Mouse (Mus musculus) G1E (cell line): Measurements from ENCODE around the gene Thada. TPM values are rescaled to one million over a fixed set of nuclear protein-coding genes. Genes with fewer than 3 reads are reported as not detected.

Experiments
- ATAC-seq: 2 replicates; pipeline ENCODE4 v1.8.0; 2016; ENCODE audit warnings: mild to moderate bottlenecking; ENCODE audit not compliant: insufficient number of reproducible peaks, poor library complexity, low FRiP score, severe bottlenecking; ENCODE audit errors: extremely low read depth
- DNase-seq: peaks from one replicate; pipeline ENCODE4 v3.0.0; 2012; ENCODE audit warnings: low spot score
- H3K27me3 ChIP-seq: 2 replicates; pipeline ENCODE4 v1.6.1; 2012; ENCODE audit warnings: mild to moderate bottlenecking, low read length, inconsistent platforms; ENCODE audit not compliant: insufficient read depth
- H3K36me3 ChIP-seq: replicated peaks from 2 replicates; pipeline ENCODE3; 2012; ENCODE audit warnings: mild to moderate bottlenecking, inconsistent platforms
- H3K4me1 ChIP-seq: 2 replicates; pipeline ENCODE4 v1.6.1; 2012; ENCODE audit warnings: low read depth, low read length, inconsistent platforms, mixed read lengths; ENCODE audit not compliant: insufficient read depth
- H3K4me3 ChIP-seq: 2 replicates; pipeline ENCODE4 v1.5.1; 2012; ENCODE audit warnings: low read depth, mild to moderate bottlenecking, inconsistent platforms, low read length, moderate library complexity, mixed read lengths
- H3K9me3 ChIP-seq: replicated peaks from 2 replicates; pipeline ENCODE4 v1.6.1; 2012; ENCODE audit warnings: inconsistent platforms
- CTCF ChIP-seq: IDR thresholded peaks from 2 replicates; pipeline ENCODE4 v1.5.1; 2012; ENCODE audit warnings: low read depth, low read length, inconsistent platforms, mixed read lengths
- GATA1 ChIP-seq: IDR thresholded peaks from 2 replicates; pipeline ENCODE4 v1.6.1; 2012; ENCODE audit warnings: borderline replicate concordance, low read length, inconsistent platforms, mixed read lengths
- GATA2 ChIP-seq: IDR thresholded peaks from 2 replicates; pipeline ENCODE4 v1.6.1; 2012; ENCODE audit warnings: low read depth, low read length, inconsistent platforms, borderline replicate concordance
- POLR2AphosphoS5 ChIP-seq: IDR thresholded peaks from 2 replicates; pipeline ENCODE4 v1.6.1; 2012; ENCODE audit warnings: low read depth, low read length, inconsistent platforms; ENCODE audit not compliant: insufficient replicate concordance
- TAL1 ChIP-seq: conservative IDR thresholded peaks from 2 replicates; pipeline ENCODE4 v1.6.1; 2012; ENCODE audit warnings: low read depth, low read length, inconsistent platforms, mixed read lengths
- polyA plus RNA-seq: library from polyadenylated mRNA; stranded (reverse); fragments of >175 nt; gene quantifications from 2 replicates; pipeline ENCODE4 v1.2.3, GENCODE M21; 2012
- total RNA-seq, 2 experiments: library from RNA; stranded (forward) in 1 of 2; stranded (reverse) in 1 of 2; fragments of 200-1000 nt in 1 of 2; fragments of >200 nt in 1 of 2; fragmentation: Nextera tagmentation in 1 of 2; gene quantifications; 2 replicates each; pipeline ENCODE4 v1.2.3; 2014 to 2017

Gene Thada
- total and polyA plus RNA-seq, 3 experiments: 2.8 to 55.2 (median 28.1) TPM

DNA sequence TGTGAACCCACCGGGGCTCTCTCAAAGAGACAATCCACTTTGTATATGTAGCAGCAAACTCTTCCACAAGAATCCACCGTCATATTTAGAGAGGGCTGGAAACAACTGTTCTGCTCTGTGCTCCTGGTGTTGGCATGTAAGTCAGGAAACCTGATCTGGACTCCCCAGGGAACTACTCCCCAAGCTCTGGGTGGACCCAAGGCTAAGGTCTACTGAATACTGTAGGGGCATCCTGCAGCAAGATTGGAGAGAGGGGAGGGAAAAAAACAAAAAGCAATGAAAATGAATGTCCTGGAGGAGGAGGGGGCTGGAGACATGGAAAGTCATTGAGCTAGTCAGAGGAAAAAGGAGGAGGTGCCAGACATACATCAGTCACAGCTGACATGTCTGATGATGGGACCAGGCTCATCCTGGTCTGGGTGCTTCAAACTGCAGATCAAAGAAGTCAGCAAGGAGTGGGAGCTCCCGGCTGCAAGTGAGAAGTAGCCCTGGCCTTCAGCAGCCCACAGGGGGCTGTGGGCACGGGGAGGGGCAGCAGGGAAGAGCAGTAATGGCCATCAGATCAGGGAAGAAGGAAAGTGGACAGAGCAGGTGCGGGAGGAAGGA is 208.0 kb downstream of the Thada start:
- DNase-seq: no peak
- TF ChIP-seq TAL1 (no peak), GATA2 (no peak), POLR2AphosphoS5 (no peak), CTCF (no peak), GATA1 (no peak)
- Histone ChIP-seq H3K4me3 (no peak overlapping the region), H3K36me3 (peaks cover 80% of the 10 kb centered on the region), H3K4me1 (peaks cover 4% of the 10 kb centered on the region; the same call in 1 of the 2 replicates), H3K9me3 (no peaks in the 10 kb centered on the region), H3K27me3 (no peaks in the 10 kb centered on the region)
- no peak for ATAC-seq

GRCm38 (mm10) chr17:84256278-84256819 is 209.7 kb downstream of the Thada start:
- peaks cover 83% of the 10 kb centered on the region for H3K36me3 ChIP-seq
- no peaks in the 10 kb centered on the region for H3K4me1 ChIP-seq
- H3K9me3 ChIP-seq: no peaks in the 10 kb centered on the region
- no peak overlapping the region for H3K4me3 ChIP-seq
- ATAC-seq (no peak), DNase-seq (no peak)
- no peaks in the 10 kb centered on the region for H3K27me3 ChIP-seq
- TF ChIP-seq GATA2 (no peak), POLR2AphosphoS5 (no peak), GATA1 (no peak), CTCF (no peak)

- no peak for DNase-seq
- no peaks in the 10 kb centered on the region for H3K27me3 ChIP-seq
- H3K4me3 ChIP-seq: no peak overlapping the region
- H3K4me1 ChIP-seq: no peaks in the 10 kb centered on the region
- peaks cover 80% of the 10 kb centered on the region for H3K36me3 ChIP-seq
- H3K9me3 ChIP-seq: no peaks in the 10 kb centered on the region
- TF ChIP-seq CTCF (no peak), GATA1 (no peak), TAL1 (no peak), GATA2 (no peak), POLR2AphosphoS5 (no peak)
- ATAC-seq: no peak
Observed at GRCm38 (mm10) chr17:84255841-84256240, 210.2 kb downstream of the Thada start.

- Histone ChIP-seq H3K36me3 (peaks cover 86% of the 10 kb centered on the region), H3K27me3 (no peaks in the 10 kb centered on the region), H3K9me3 (no peaks in the 10 kb centered on the region), H3K4me3 (no peak overlapping the region), H3K4me1 (no peaks in the 10 kb centered on the region)
- DNase-seq: no peak
- TF ChIP-seq TAL1 (no peak), GATA2 (no peak), CTCF (no peak), GATA1 (no peak), POLR2AphosphoS5 (no peak)
- no peak for ATAC-seq
Observed at GRCm38 (mm10) chr17:84251426-84251825, 214.6 kb downstream of the Thada start.

DNA sequence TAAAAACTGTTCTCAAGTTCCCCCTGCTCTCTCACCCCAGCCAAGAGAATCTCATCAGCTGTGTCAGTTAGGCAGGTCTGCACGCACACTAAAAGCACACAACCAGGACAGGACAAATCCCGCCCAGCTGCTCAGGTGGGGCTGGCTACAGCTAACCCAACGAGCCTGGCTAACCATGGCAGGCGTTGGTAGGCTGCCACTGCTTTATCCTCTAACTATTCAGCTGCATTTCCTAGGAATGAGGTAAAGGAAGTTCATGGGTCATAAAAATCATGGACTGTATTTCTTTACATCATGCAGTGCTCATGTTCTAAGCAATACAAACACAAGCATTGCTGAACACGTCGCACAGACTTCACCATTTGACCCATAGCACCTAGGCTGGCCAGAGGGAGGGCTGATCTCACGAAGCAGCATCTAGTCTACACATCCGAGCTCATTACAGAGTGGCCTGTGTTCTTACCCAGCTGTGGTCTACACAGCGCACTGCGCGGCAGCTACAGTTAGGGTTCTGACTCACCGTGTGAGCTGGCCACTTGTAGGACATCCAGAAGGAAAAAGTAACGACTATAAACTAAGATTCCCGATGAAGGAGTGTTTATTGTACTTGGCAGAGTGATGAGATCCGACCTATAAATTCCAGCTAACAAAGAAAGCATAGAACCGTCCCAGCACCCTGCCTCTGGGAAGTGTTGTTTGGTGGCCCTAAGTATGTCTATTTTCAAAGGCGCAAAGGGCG is 221.7 kb downstream of the Thada start:
- DNase-seq (no peak), ATAC-seq (no peak)
- TF ChIP-seq GATA2 (no peak), CTCF (no peak), GATA1 (no peak), TAL1 (no peak), POLR2AphosphoS5 (no peak)
- Histone ChIP-seq H3K36me3 (peaks cover 67% of the 10 kb centered on the region), H3K4me1 (no peaks in the 10 kb centered on the region), H3K27me3 (no peaks in the 10 kb centered on the region), H3K9me3 (no peaks in the 10 kb centered on the region), H3K4me3 (no peak overlapping the region)

- ATAC-seq (no peak), DNase-seq (no peak)
- Histone ChIP-seq H3K36me3 (peaks cover 67% of the 10 kb centered on the region), H3K4me1 (no peaks in the 10 kb centered on the region), H3K9me3 (no peaks in the 10 kb centered on the region), H3K4me3 (no peak overlapping the region), H3K27me3 (no peaks in the 10 kb centered on the region)
- no peak for TF ChIP-seq CTCF
Observed at GRCm38 (mm10) chr17:84243759-84244158, 222.2 kb downstream of the Thada start.
